Mouse (Mus musculus) hindbrain, embryonic 10.5 days (tissue): Measurements from ENCODE around the gene Gatm. TPM values are rescaled to one million over a fixed set of nuclear protein-coding genes. Genes with fewer than 3 reads are reported as not detected.
A peak's percentile ranks its signal among the peaks of the same experiment; 100 is the strongest.

Experiments
- DNase-seq: peaks from one replicate; pipeline ENCODE4 v3.0.0-alpha.2; 2017; ENCODE audit warnings: low spot score
- H3K27ac ChIP-seq: fragments of 300-500 bp; sonication (generic); 2 replicates; pipeline ENCODE4 v1.5.1; 2016; ENCODE audit warnings: mild to moderate bottlenecking, moderate library complexity
- H3K27me3 ChIP-seq: fragments of 300-500 bp; sonication (generic); 2 replicates; pipeline ENCODE4 v1.6.1; 2016; ENCODE audit warnings: mild to moderate bottlenecking; ENCODE audit not compliant: poor library complexity, insufficient read depth, severe bottlenecking
- H3K36me3 ChIP-seq: fragments of 300-500 bp; sonication (generic); 2 replicates; pipeline ENCODE4 v1.6.1; 2016; ENCODE audit warnings: mild to moderate bottlenecking, moderate library complexity
- H3K4me1 ChIP-seq: fragments of 300-500 bp; sonication (generic); replicated peaks from 2 replicates; pipeline ENCODE4 v1.6.1; 2016; ENCODE audit warnings: mild to moderate bottlenecking
- H3K4me3 ChIP-seq: fragments of 300-500 bp; sonication (generic); 2 replicates; pipeline ENCODE4 v1.5.1; 2016; ENCODE audit warnings: mild to moderate bottlenecking, moderate library complexity
- H3K9me3 ChIP-seq: fragments of 300-500 bp; sonication (generic); 2 replicates; pipeline ENCODE4 v1.6.1; 2016; ENCODE audit warnings: mild to moderate bottlenecking, moderate library complexity
- WGBS: fragments of 180-500 bp; shearing (Covaris S2); methylation state at CpG from one replicate; pipeline ENCODE4 v1.1.7; 2016; 5-methylcytosine and 5-hydroxymethylcytosine counted together
- polyA plus RNA-seq: library from polyadenylated mRNA; unstranded; fragments of >200 nt; fragmentation: Nextera tagmentation; extraction: Ambion mirVana; gene quantifications from 2 replicates; pipeline ENCODE4 v1.2.1, GENCODE M21; 2016

The Gatm gene
- 10.9 and 14.5 TPM in 2 replicates for polyA plus RNA-seq

DNA sequence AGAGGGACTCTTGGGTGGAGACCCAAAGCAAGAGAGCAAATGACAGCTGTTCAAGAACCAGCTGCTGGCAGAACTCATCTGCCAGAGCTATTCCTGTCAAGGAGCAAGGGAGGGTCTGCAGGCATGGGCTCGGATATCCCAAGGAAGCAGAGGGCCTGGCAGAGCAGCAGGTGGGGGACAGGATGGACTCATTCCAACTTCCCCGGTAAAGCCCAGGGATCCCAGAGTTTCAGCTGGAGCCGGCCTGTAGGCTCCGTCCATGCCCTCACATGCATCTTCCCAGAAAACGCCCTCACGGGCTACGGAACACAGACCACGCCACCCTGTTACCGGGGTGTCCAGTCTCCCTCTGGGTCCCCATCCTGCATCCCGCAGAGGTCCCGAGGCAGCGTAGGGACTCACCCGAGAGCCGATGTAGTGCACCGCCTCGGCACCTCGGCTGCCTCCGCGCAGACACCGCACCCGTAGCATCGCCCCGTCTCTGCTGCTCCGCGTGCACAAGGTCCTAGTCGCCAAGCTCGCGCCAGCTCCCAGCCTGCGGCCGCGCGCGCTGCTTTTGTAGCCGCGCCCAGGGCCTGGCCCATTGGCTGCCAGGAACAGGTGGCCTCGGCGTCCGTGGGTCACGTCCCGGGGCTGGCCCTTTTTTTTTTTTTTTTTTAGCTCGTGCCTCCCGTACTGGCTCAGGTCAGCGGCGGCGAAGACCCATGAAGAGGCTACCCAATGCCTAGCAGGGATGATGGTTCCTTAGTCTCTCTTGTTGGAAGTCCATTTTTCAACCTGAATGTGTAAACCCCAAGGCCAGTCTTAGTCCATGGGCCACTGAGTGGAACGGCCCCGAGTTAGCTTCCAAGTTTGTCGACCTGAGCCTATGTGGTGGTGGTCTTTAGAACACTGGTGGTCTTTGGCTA is at the start of gene Gatm:
Gene Gatm (minus strand): TSS at position 558 of the 908 bp plus-strand sequence.
- WGBS = 3% methylated on average over 48 of the region's 48 CpGs
- peak; percentile 83 for DNase-seq

DNA sequence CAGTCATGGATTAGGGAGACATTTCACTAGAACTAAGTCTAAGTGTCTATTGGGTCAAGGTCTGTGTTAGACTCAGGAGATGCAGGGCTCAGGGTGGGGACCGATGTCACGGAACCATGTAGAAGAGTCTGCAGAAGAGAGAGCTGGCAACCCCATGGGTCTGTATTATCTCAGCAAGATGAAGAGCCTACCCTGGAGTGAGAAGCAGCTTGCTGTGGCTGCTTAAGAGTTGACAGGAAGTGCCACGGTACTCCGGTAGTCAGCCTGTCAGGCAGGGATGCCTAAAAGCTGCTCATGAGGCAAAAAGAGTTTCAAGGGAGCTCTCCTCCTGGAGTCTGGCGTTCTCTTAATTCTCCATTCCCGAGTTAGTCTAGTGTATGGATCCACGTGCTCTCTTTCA is 48.7 kb upstream of the Gatm start:
- H3K27ac ChIP-seq = no peak overlapping the region
- DNase-seq = no peak
- H3K9me3 ChIP-seq = no peaks in the 10 kb centered on the region
- H3K27me3 ChIP-seq = no peaks in the 10 kb centered on the region
- H3K4me3 ChIP-seq = no peak overlapping the region
- peaks cover 10% of the 10 kb centered on the region; the same call in 1 of the 2 replicates for H3K4me1 ChIP-seq
- WGBS = 87% methylated on average over 7 of the region's 7 CpGs
- H3K36me3 ChIP-seq = no peaks in the 10 kb centered on the region

More for the DNA sequence above, at the start of gene Gatm:
- H3K36me3 ChIP-seq = no peaks in the 10 kb centered on the region
- peak within 1 kb of the TSS; percentile 84 for H3K27ac ChIP-seq
- H3K4me1 ChIP-seq = peaks cover 7% of the 10 kb centered on the region; the same call in 1 of the 2 replicates
- H3K4me3 ChIP-seq = peak within 1 kb of the TSS; percentile 65
- no peaks in the 10 kb centered on the region for H3K9me3 ChIP-seq
- peaks cover 37% of the 10 kb centered on the region for H3K27me3 ChIP-seq

DNA sequence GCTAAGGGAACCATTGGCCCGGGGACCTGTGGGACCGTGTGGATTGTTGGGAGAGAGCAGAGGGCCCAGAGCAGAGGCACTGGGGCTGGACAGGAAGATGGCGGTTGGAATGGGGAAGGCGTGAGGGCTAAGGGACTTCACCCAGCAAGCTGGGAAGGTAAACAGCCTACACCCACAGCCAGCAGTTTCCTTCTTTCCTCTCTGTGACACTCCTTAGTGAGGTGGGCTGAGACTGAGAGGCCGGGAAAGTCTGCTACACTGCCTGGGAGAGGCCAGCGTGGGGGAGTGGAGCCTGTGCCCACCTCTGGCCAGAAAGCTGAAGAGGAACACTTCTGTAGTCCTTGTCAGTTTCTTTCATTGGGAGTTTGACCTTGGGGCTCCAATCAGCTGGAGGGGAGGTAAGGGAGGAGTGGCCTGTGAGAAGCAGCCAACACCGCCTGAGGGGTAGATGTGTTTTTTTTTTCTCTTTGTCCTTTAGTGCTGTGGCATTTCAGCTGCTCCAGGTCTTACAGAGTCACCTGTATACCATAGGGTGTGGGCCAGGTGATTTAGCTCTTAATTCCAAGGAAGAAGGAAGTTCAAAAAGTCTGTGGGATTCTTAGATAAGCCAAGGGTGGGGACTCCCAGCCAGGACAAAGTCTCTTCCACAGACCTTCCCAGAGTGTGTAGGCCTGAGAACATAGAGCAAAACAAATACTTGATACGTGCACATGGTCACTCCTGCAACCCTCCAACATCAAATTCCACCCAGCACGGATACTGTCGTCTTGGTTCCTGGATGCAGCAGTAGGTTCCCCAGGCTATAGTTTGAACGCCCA is 46.8 kb upstream of the Gatm start:
- Histone ChIP-seq H3K9me3 (no peaks in the 10 kb centered on the region), H3K36me3 (no peaks in the 10 kb centered on the region), H3K27me3 (no peaks in the 10 kb centered on the region), H3K4me1 (peaks cover 10% of the 10 kb centered on the region; the same call in 1 of the 2 replicates), H3K27ac (no peak overlapping the region), H3K4me3 (no peak overlapping the region)
- DNase-seq = no peak
- WGBS = 85% methylated on average over 11 of the region's 11 CpGs

DNA sequence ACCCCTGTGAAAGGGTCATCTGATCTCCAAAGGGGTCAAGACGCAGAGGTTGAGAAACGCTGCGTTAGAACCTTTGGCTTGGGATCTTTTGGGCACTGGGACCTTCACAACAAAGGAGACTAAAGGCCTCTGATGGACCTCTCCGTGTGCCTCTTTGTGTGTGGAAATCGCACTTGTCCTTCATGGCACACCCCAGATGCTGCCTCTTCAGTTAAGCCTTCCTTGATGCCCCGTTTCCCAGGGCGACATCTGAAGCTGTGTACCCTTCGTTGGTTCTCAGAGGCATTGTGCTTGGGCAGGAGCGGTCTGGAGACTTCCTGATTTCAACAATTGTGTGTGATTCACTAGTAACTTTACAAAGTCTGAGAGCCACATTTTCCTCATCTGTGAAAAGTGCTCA is 45.7 kb upstream of the Gatm start:
- no peak for DNase-seq

DNA sequence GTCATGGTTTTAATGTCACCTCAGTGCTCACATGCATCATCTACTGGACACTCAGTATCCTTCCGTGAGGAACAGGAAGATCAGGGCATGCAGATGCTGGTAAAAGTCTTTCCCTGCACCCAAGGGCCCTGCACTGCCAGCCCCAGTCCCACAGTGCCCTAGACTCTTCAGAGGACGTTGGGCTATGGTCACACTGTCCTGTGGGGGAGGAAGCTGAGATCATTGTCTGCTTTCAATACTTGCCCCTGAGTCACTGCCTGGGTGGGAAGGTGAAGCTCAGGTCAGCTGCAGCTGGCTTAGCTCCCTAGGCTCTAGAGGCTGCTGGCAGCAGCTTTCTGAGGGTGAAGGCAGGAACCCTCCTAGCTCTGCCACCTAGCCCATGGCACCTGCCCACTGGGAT is 44.9 kb upstream of the Gatm start:
- 75% methylated on average over 2 of the region's 2 CpGs for WGBS
- H3K27ac ChIP-seq = no peak overlapping the region
- no peaks in the 10 kb centered on the region for H3K9me3 ChIP-seq
- H3K27me3 ChIP-seq = no peaks in the 10 kb centered on the region
- no peak overlapping the region for H3K4me3 ChIP-seq
- peaks cover 10% of the 10 kb centered on the region; the same call in 1 of the 2 replicates for H3K4me1 ChIP-seq
- DNase-seq = no peak
- H3K36me3 ChIP-seq = no peaks in the 10 kb centered on the region

More for the DNA sequence above, 45.7 kb upstream of the Gatm start:
- H3K4me1 ChIP-seq = peaks cover 10% of the 10 kb centered on the region; the same call in 1 of the 2 replicates
- H3K36me3 ChIP-seq = no peaks in the 10 kb centered on the region
- H3K27ac ChIP-seq = no peak overlapping the region
- H3K4me3 ChIP-seq = no peak overlapping the region
- no peaks in the 10 kb centered on the region for H3K27me3 ChIP-seq
- no peaks in the 10 kb centered on the region for H3K9me3 ChIP-seq
- 67% methylated on average over 9 of the region's 9 CpGs for WGBS

DNA sequence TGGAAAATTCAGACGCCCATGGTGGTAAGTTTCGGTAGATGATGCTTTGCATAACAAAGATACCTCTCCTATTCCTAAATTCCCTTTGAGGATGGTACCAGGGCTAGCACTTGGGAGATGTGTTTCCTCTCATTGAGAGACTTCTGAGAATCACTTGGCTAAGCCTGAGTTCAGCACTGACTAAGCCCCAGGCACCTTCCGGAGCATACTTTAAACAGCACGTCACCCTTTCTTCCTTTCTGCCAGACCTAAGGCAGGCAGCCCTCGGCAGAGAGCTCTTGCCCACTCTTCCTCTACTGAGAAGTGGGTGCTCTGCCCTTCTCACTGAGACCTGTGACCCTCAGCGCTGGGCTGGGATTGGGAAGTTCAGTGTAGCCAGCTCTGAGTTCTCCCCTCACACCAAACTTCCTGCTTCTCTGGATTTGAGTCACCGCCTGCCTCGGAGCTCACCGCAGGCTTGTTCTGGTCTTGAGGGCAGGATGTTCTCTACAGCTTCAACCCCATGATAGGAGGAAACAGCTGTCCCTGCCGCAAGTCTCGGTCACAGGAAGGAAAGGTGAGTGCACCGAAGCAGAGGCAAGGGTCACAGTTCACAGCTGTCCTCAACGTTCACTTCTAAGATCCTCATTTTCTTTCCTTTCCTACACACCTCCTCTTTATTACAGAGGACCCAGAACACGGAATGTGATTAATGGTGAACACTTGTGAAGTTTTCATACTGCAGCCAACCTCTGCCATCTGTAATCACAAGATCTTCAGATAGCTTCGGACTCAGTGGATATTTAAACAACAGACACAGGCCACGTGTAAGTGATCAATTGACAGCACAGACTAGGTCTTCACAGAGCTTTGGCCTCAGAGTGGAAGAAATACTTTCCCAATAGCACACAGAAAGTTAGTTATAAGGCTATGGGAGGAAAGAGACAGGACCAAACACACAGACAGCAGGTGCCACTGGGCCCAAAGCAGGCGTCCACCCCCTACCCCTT is 41.3 kb upstream of the Gatm start:
- WGBS = 77% methylated on average over 17 of the region's 17 CpGs

DNA sequence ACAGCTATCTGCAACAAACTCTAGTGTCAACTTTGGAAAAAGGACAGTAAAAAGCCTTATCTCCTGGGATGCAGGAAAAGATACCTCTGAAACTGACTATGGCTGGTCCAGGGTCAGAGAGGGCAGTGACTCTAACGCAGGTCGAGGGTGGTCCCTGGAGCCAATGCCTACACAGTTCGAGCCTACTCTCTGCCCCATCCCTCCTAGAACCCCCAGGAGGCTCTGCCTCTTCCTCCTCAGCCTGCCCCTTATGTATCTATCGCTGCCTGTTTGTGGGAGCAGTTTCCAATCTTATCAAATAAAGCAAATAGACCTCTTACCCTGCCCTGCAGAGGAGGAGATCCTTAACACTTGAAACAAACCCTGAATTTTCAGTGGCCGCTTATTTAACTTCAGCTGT is 27.6 kb upstream of the Gatm start:
- Histone ChIP-seq H3K9me3 (no peaks in the 10 kb centered on the region), H3K27ac (no peak overlapping the region), H3K36me3 (peaks cover 11% of the 10 kb centered on the region), H3K4me1 (0 out of 2 replicates have a peak, but pooled peaks cover 4% of the 10 kb centered on the region), H3K4me3 (no peak overlapping the region), H3K27me3 (peaks cover 19% of the 10 kb centered on the region)
- DNase-seq = no peak
- WGBS = 51% methylated on average over 5 of the region's 5 CpGs

More for the DNA sequence above, 41.3 kb upstream of the Gatm start:
- Histone ChIP-seq H3K4me1 (peaks cover 10% of the 10 kb centered on the region; the same call in 1 of the 2 replicates), H3K36me3 (no peaks in the 10 kb centered on the region), H3K27ac (no peak overlapping the region), H3K9me3 (no peaks in the 10 kb centered on the region), H3K4me3 (no peak overlapping the region), H3K27me3 (no peaks in the 10 kb centered on the region)
- DNase-seq = no peak

DNA sequence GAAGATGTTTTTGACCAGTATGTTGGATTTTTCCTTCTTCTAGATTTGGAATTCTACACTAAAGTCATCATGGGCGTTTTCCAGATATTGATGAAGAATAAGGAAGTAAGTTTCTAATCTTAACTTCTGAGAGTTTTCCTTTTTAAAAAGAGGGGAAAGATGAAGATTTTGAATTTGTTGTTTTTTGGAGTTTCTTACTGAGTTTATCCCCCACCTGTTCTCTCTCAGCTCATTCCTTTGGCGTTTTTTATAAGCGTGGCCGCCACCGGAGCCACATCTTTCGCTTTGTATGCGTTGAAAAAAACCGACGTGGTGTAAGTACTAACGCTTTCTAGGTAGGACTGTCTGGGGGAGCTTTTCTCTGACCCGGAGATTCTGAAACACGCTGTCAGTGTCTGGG is 26.9 kb upstream of the Gatm start:
- H3K4me1 ChIP-seq = 0 out of 2 replicates have a peak, but pooled peaks cover 4% of the 10 kb centered on the region
- H3K4me3 ChIP-seq = peak overlapping the region; percentile 59
- DNase-seq = no peak
- H3K27ac ChIP-seq = 0 out of 2 replicates have a peak overlapping the region, but pooled peaks have one; percentile 45
- 37% methylated on average over 12 of the region's 12 CpGs for WGBS
- H3K9me3 ChIP-seq = no peaks in the 10 kb centered on the region
- H3K27me3 ChIP-seq = peaks cover 19% of the 10 kb centered on the region
- H3K36me3 ChIP-seq = peaks cover 18% of the 10 kb centered on the region

DNA sequence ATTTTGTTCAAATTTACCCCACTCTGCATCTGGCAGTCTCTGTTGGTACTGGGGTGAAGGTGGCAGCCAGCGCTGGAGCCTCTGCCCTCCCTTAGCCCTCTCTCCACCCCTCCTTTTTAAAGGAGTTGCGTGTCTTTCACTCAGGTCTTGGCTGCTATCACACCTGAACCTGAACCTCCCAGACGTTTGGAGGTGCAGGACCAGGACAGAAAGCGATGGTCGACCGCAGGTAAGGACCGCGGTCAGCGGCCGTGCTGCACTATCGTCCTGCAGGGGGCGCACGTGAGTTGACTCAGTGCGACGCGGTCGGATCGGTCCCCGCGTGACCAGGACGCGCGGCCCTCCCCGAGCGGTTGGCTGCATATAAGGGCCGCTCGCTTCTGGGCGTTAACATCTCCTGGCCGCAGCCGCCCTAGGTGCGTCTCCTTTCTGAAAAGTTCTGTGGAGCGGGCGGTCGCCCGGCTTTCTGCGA is 26.5 kb upstream of the Gatm start:
- under 1% methylated on average over 36 of the region's 36 CpGs for WGBS
- peak overlapping the region; percentile 45; the same call in 1 of the 2 replicates for H3K27ac ChIP-seq
- H3K4me1 ChIP-seq = 0 out of 2 replicates have a peak, but pooled peaks cover 4% of the 10 kb centered on the region
- peaks cover 19% of the 10 kb centered on the region for H3K27me3 ChIP-seq
- H3K9me3 ChIP-seq = no peaks in the 10 kb centered on the region
- H3K36me3 ChIP-seq = peaks cover 22% of the 10 kb centered on the region
- peak overlapping the region; percentile 59 for H3K4me3 ChIP-seq
- DNase-seq = peak; percentile 73

DNA sequence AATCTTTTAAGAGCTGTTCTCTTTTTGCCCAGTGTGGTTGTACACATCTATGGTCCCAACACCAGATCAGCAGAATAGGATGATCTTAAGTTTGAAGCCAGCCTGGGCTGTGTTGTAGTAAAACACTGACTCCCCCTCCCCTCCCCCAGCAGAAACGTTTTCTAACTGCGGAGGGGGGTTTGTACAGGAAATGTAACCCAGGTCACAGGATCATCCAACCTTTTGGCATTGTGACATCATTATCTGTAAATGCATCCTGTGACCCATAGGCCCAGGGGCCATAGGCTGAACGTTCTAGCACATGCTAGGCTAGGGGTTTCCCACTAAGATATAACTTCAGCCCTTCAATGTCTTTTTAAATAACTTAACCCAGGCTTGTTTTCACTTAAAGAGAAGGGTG is 25.6 kb upstream of the Gatm start, which contains the start of gene AA467197:
Gene AA467197 (plus strand): TSS at position 301 of the 400 bp plus-strand sequence.
- peaks cover 26% of the 10 kb centered on the region for H3K36me3 ChIP-seq
- H3K4me1 ChIP-seq = peaks cover 13% of the 10 kb centered on the region
- peaks cover 19% of the 10 kb centered on the region for H3K27me3 ChIP-seq
- no peak for DNase-seq
- H3K9me3 ChIP-seq = no peaks in the 10 kb centered on the region
- H3K4me3 ChIP-seq = peak within 1 kb of the TSS; percentile 59
- WGBS = 66% methylated on average over 3 of the region's 3 CpGs
- peak within 1 kb of the TSS; percentile 45; the same call in 1 of the 2 replicates for H3K27ac ChIP-seq

DNA sequence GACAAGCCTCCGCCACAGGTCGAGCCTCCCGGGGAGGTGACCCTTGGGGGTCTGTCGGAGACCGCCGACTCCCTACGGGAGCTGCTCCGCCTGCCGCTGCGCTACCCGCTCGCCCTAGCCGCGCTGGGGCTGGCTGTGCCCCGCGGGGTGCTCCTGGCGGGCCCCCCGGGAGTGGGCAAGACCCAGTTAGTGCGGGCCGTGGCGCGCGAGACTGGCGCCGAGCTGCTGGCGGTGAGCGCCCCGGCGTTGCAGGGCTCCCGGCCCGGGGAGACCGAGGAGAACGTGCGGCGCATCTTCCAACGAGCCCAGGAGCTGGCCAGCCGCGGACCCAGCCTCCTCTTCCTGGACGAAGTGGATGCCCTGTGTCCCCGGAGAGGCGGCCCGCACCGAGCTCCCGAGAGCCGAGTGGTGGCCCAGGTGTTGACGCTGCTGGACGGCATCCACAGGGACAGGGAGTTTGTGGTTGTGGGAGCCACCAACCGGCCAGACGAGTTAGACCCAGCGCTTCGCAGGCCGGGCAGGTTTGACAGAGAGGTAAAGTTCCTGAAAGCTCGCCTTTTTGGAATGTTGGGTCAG is 20.2 kb upstream of the Gatm start:
- H3K27me3 ChIP-seq = no peaks in the 10 kb centered on the region
- peak overlapping the region; percentile 100 for H3K4me3 ChIP-seq
- peak overlapping the region; percentile 95 for H3K27ac ChIP-seq

More for the DNA sequence above, 20.2 kb upstream of the Gatm start:
- WGBS = under 1% methylated on average over 53 of the region's 53 CpGs
- peak; percentile 63 for DNase-seq
- peaks cover 26% of the 10 kb centered on the region for H3K36me3 ChIP-seq
- H3K4me1 ChIP-seq = peaks cover 19% of the 10 kb centered on the region
- H3K9me3 ChIP-seq = no peaks in the 10 kb centered on the region
